Mouse (Mus musculus) liver, postnatal 0 days (tissue): Measurements from ENCODE around the gene Gm44790. TPM values are rescaled to one million over a fixed set of nuclear protein-coding genes. Genes with fewer than 3 reads are reported as not detected.
A peak's percentile ranks its signal among the peaks of the same experiment; 100 is the strongest.

Source experiments
- ATAC-seq: fragments of 200-750 bp; cut with Nextera tagmentation; 2 replicates; pipeline ENCODE4 v1.8.0; 2017; ENCODE audit warnings: mild to moderate bottlenecking, moderate library complexity
- DNase-seq: peaks from one replicate; pipeline ENCODE4 v3.0.0-alpha.2; 2016
- H3K27ac ChIP-seq: fragments of 300-500 bp; sonication (generic); 2 replicates; pipeline ENCODE4 v1.5.1; 2014; ENCODE audit warnings: antibody characterized with exemption, moderate library complexity, mild to moderate bottlenecking, low read depth
- H3K27me3 ChIP-seq: fragments of 300-500 bp; sonication (generic); 2 replicates; pipeline ENCODE4 v1.6.1; 2014; ENCODE audit warnings: low read length, control low read depth, mixed read lengths; ENCODE audit not compliant: insufficient read depth
- H3K36me3 ChIP-seq: fragments of 300-500 bp; sonication (generic); replicated peaks from 2 replicates; pipeline ENCODE4 v1.6.1; 2014; ENCODE audit warnings: mild to moderate bottlenecking, control low read depth, low read length, moderate library complexity, mixed read lengths; ENCODE audit not compliant: insufficient read depth
- H3K4me1 ChIP-seq: fragments of 300-500 bp; sonication (generic); 2 replicates; pipeline ENCODE4 v1.6.1; 2014; ENCODE audit warnings: antibody characterized with exemption, mild to moderate bottlenecking, control low read depth; ENCODE audit not compliant: insufficient read depth
- H3K4me2 ChIP-seq: fragments of 300-500 bp; sonication (generic); 2 replicates; pipeline ENCODE4 v1.6.1; 2014; ENCODE audit warnings: low read depth, mild to moderate bottlenecking, low read length, moderate library complexity, mixed read lengths
- H3K4me3 ChIP-seq: fragments of 300-500 bp; sonication (generic); 2 replicates; pipeline ENCODE4 v1.5.1; 2014; ENCODE audit warnings: low read depth, low read length
- H3K9ac ChIP-seq: fragments of 300-500 bp; sonication (generic); replicated peaks from 2 replicates; pipeline ENCODE4 v1.6.1; 2014; ENCODE audit warnings: mild to moderate bottlenecking, moderate library complexity
- H3K9me3 ChIP-seq: fragments of 300-500 bp; sonication (generic); 2 replicates; pipeline ENCODE4 v1.6.1; 2016; ENCODE audit warnings: mild to moderate bottlenecking, control low read depth, low read length, mixed read lengths
- CTCF ChIP-seq: sonication (generic); IDR thresholded peaks from 2 replicates; pipeline ENCODE4 v1.5.1; 2016; ENCODE audit warnings: antibody characterized with exemption, low read depth
- EP300 ChIP-seq: IDR thresholded peaks from 2 replicates; pipeline ENCODE4 v1.6.1; 2016; ENCODE audit warnings: antibody characterized with exemption, low read depth, mild to moderate bottlenecking
- WGBS: fragments of 180-500 bp; shearing (Covaris S2); extraction: QIAGEN DNeasy Blood & Tissue Kit; methylation state at CpG from one replicate; pipeline ENCODE4 v1.1.7; 2014; ENCODE audit not compliant: insufficient replicate concordance; 5-methylcytosine and 5-hydroxymethylcytosine counted together
- polyA plus RNA-seq: library from polyadenylated mRNA; unstranded; fragments of >200 nt; fragmentation: Nextera tagmentation; extraction: Ambion mirVana; gene quantifications from 2 replicates; pipeline ENCODE4 v1.2.1, GENCODE M21; 2015

Gene Gm44790
- polyA plus RNA-seq, 1 experiment from 2014 or later = not detected

DNA sequence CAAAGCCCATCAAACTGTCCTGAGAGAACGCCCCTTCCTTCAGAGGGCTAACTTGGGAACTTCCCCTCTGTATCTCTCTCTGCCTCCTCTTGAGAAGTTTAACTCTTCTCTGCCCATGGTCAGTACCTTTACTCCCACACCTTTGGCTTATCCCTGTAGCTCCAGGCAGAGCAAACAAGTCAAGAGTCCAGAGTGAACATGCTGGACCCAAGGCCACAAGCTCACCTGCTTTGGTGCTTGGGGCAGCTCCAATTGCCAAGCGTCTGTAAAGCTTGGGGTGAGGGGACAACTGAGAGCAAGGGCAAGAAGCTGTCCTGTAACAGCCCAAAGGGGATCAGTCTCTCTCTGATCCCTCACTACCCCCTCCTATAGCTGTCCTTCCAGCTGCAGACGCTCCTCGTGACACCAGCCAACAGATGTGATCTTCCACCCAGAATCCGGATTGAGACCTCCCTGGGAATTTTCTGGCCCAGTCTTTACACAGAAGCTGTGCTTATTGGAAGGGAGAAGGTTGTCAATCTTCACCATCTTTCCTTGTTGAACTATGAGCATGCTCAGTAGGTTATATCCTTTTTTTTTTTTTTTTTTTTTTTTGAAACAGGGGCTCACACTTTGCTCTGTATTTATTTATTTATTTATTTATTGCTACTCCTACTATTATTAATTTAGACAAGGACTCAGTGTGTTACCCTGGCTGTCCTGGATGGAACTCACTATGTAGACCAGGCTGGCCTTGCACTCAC, 40.9 kb upstream of the Gm44790 start:
- Histone ChIP-seq H3K27me3 (no peaks in the 10 kb centered on the region), H3K9ac (no peak overlapping the region), H3K4me3 (no peak overlapping the region), H3K9me3 (no peaks in the 10 kb centered on the region), H3K36me3 (peaks cover 25% of the 10 kb centered on the region), H3K4me2 (peak overlapping the region; percentile 42; the same call in 1 of the 2 replicates), H3K27ac (peak overlapping the region; percentile 82), H3K4me1 (peaks cover 11% of the 10 kb centered on the region; the same call in 1 of the 2 replicates)
- no peak for DNase-seq
- no peak for TF ChIP-seq CTCF
- TF ChIP-seq EP300 = no peak
- WGBS = 50% methylated on average over 5 of the region's 5 CpGs
- ATAC-seq = peak; percentile 85

DNA sequence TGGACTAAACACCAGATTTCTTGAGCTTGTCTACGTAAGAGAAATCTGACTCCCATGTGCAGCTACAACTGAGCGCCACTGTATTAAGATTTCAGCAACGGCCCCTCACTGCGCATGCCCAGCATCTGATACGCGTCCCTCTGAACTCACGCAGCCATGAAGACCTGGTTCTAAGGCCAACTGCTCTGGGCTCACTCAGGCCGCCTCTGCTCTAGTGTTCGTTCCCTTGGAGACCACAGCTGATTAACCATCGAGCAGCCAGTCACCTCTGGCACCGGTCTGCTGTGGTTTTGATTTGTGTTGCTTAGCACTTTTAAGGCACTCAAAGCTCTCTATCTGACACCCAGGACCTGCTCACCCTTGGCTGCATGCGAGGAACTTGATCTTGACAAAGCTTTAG, 39.1 kb upstream of the Gm44790 start:
- TF ChIP-seq EP300 (no peak), CTCF (no peak)
- Histone ChIP-seq H3K27ac (no peak overlapping the region), H3K36me3 (peaks cover 42% of the 10 kb centered on the region), H3K9ac (no peak overlapping the region), H3K9me3 (no peaks in the 10 kb centered on the region), H3K4me3 (no peak overlapping the region), H3K4me2 (no peak overlapping the region), H3K4me1 (peaks cover 11% of the 10 kb centered on the region; the same call in 1 of the 2 replicates), H3K27me3 (no peaks in the 10 kb centered on the region)
- no peak for ATAC-seq
- 79% methylated on average over 12 of the region's 12 CpGs for WGBS
- no peak for DNase-seq

DNA sequence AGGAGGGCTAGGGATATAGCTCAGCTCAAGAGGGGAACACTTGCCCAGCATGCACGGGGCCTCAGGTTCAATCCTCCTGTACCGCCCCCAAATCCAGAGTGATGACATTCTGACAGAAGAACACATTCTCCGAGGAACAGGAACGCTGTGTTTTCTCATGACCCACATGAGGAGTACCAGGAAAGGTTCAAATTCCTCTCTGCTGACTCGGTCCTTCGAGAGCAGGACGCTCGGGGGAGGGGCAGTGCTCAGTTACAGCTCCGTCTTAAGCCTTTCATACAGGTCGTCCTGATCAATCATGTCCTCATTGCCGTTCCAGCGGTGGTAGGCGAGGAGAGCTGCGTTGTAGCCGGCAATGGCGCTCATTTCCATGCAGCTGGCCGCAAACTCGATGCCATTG, 38.0 kb upstream of the Gm44790 start:
- no peaks in the 10 kb centered on the region for H3K27me3 ChIP-seq
- ATAC-seq = no peak
- H3K27ac ChIP-seq = no peak overlapping the region
- no peak overlapping the region for H3K4me2 ChIP-seq
- peaks cover 43% of the 10 kb centered on the region for H3K36me3 ChIP-seq
- no peaks in the 10 kb centered on the region for H3K9me3 ChIP-seq
- TF ChIP-seq EP300 (no peak), CTCF (no peak)
- DNase-seq = no peak
- H3K4me1 ChIP-seq = peaks cover 11% of the 10 kb centered on the region; the same call in 1 of the 2 replicates
- WGBS = 73% methylated on average over 18 of the region's 18 CpGs
- no peak overlapping the region for H3K4me3 ChIP-seq
- no peak overlapping the region; the same call in 1 of the 2 replicates for H3K9ac ChIP-seq

DNA sequence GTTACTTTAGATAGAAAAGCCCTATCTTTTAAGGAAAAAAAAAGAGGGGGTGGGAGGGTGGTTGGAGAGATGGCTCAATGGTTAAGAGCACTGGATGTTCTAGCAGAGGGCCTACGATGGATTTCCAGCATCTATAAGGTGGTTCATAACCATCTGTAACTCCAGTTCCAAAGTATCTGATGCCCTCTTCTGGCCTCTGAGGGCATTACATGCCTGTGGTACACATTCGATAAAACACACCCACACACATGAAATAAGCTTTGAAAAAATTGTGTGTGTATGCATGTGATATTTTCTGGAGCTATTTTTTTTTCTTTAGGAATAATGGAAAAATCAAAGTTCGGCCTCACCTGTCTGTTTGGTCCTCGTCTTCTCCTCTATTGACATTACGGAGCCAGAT, 35.1 kb upstream of the Gm44790 start:
- no peak for ATAC-seq
- DNase-seq = peak; percentile 48
- peaks cover 39% of the 10 kb centered on the region for H3K36me3 ChIP-seq
- H3K4me1 ChIP-seq = peaks cover 9% of the 10 kb centered on the region
- no peak overlapping the region for H3K4me2 ChIP-seq
- H3K27ac ChIP-seq = no peak overlapping the region
- no peak overlapping the region for H3K9ac ChIP-seq
- WGBS = 85% methylated on average over 5 of the region's 5 CpGs
- H3K4me3 ChIP-seq = no peak overlapping the region
- TF ChIP-seq CTCF = peak; percentile 67
- no peak for TF ChIP-seq EP300
- no peaks in the 10 kb centered on the region for H3K9me3 ChIP-seq
- H3K27me3 ChIP-seq = no peaks in the 10 kb centered on the region

DNA sequence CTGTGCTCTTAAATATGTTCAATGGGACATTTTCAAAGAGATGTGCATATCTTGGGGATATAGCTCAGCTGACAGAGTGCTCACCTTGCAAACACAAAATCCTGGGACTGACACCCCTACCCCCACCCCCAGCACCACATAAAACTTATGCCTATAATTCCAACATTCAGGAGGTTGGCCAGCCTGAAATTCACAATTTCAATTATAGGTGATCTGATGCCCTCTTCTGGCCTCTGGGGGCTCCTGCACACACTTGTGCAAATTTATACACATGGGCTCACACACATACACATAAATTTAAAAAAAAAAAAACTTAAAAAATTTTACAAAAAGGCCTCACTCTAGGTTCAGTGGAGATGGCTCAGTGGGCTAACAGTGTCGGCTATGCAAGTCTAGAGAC, 33.3 kb upstream of the Gm44790 start:
- Histone ChIP-seq H3K27me3 (no peaks in the 10 kb centered on the region), H3K9ac (no peak overlapping the region), H3K4me3 (no peak overlapping the region), H3K9me3 (no peaks in the 10 kb centered on the region), H3K4me1 (peaks cover 20% of the 10 kb centered on the region), H3K4me2 (no peak overlapping the region), H3K36me3 (peaks cover 35% of the 10 kb centered on the region), H3K27ac (no peak overlapping the region)
- DNase-seq = no peak
- ATAC-seq = no peak
- peak; percentile 42 for TF ChIP-seq CTCF
- TF ChIP-seq EP300 = no peak
- WGBS = 75% methylated on average over 1 of the region's 1 CpGs

DNA sequence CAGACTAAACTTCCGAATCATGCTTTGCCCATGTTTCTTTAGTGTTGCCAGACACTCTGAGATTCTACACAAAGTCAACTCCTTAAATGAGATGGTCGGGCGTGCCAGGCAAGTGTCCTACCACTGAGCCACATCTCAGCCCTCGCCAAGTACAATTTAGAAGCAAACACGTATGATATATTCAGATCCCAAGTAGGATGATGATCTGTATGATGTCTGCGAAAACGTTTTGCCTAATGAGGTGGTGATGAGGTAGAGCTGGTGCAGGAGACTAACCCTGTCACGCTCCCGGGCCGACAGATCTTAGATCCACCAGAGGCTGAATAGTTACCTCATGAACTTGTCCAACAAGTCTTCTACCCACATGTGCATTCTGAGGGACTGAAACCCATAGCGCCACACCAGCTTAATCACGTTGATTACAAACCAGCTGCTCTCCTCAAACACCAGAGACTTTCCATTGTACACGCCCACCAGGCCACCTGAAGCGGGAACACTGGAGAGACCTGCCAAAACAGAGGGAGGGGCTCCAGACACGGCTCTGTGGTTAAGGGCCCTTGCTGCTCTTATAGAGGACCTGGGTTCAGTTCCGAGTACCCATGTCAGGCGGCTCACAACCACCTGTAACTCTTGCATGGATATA, 32.3 kb upstream of the Gm44790 start:
- Histone ChIP-seq H3K9me3 (no peaks in the 10 kb centered on the region), H3K27ac (no peak overlapping the region), H3K9ac (no peak overlapping the region), H3K4me2 (no peak overlapping the region; the same call in none of the 2 replicates), H3K27me3 (no peaks in the 10 kb centered on the region), H3K36me3 (peaks cover 27% of the 10 kb centered on the region), H3K4me3 (no peak overlapping the region), H3K4me1 (peaks cover 19% of the 10 kb centered on the region)
- DNase-seq (no peak), ATAC-seq (no peak)
- WGBS = 86% methylated on average over 17 of the region's 17 CpGs
- no peak for TF ChIP-seq EP300
- no peak for TF ChIP-seq CTCF
